Mouse (Mus musculus) MEL (cell line): ENCODE measurements around the gene Birc5.

Experiments
- CHD2 ChIP-seq: IDR thresholded peaks from 2 replicates; pipeline ENCODE4 v1.6.1; 2011; ENCODE audit warnings: low read length, improper control_type of control experiment
- CTCF ChIP-seq, 3 experiments: IDR thresholded peaks in 2 of 3; conservative IDR thresholded peaks in 1 of 3; 2 replicates each; pipeline ENCODE4 v1.5.1; 2011 to 2012; ENCODE audit warnings: low read length in 3 of 3, low read depth in 2 of 3, mild to moderate bottlenecking in 2 of 3, improper control_type of control experiment in 1 of 3, inconsistent platforms in 1 of 3, mixed read lengths in 1 of 3, moderate library complexity in 1 of 3; ENCODE audit not compliant: control insufficient read depth in 1 of 3, insufficient read depth in 1 of 3, poor library complexity in 1 of 3, severe bottlenecking in 1 of 3
- E2F4 ChIP-seq: IDR thresholded peaks from 2 replicates; pipeline ENCODE4 v1.6.1; 2011; ENCODE audit warnings: low read depth, low read length, improper control_type of control experiment, borderline replicate concordance
- EP300 ChIP-seq, 2 experiments: IDR thresholded peaks; 2 replicates each; pipeline ENCODE4 v1.6.1; 2011; ENCODE audit warnings: improper control_type of control experiment in 2 of 2, low read length in 2 of 2, low read depth in 1 of 2, mild to moderate bottlenecking in 1 of 2
- GABPA ChIP-seq: IDR thresholded peaks from 2 replicates; pipeline ENCODE4 v1.6.1; 2012; ENCODE audit warnings: low read depth, mild to moderate bottlenecking, inconsistent platforms, low read length, improper control_type of control experiment, moderate library complexity
- MAX ChIP-seq: IDR thresholded peaks from 2 replicates; pipeline ENCODE4 v1.6.1; 2011; ENCODE audit warnings: low read length, improper control_type of control experiment
- NRF1 ChIP-seq: IDR thresholded peaks from 2 replicates; pipeline ENCODE4 v1.6.1; 2014; ENCODE audit warnings: low read depth, mild to moderate bottlenecking, inconsistent platforms, low read length, improper control_type of control experiment, moderate library complexity; ENCODE audit not compliant: poor library complexity, insufficient read depth, severe bottlenecking
- POLR2A ChIP-seq, 2 experiments: IDR thresholded peaks; 2 replicates each; pipeline ENCODE4 v1.6.1; 2011 to 2012; ENCODE audit warnings: low read length in 2 of 2, mild to moderate bottlenecking in 2 of 2, control low read depth in 1 of 2, improper control_type of control experiment in 1 of 2, low read depth in 1 of 2, moderate library complexity in 1 of 2; ENCODE audit not compliant: control insufficient read depth in 1 of 2, insufficient read depth in 1 of 2, poor library complexity in 1 of 2
- TAL1 ChIP-seq: IDR thresholded peaks from 2 replicates; pipeline ENCODE4 v1.6.1; 2012; ENCODE audit warnings: mild to moderate bottlenecking, inconsistent platforms, low read length, moderate library complexity, mixed read lengths
- USF1 ChIP-seq: IDR thresholded peaks from 2 replicates; pipeline ENCODE4 v1.6.1; 2014; ENCODE audit warnings: low read depth, mild to moderate bottlenecking, inconsistent platforms, low read length, improper control_type of control experiment, moderate library complexity
- USF2 ChIP-seq, 2 experiments: IDR thresholded peaks; 2 replicates each; pipeline ENCODE4 v1.6.1; 2011 to 2012; ENCODE audit warnings: improper control_type of control experiment in 2 of 2, low read length in 2 of 2, borderline replicate concordance in 1 of 2, inconsistent platforms in 1 of 2, low read depth in 1 of 2, mild to moderate bottlenecking in 1 of 2; ENCODE audit not compliant: insufficient read depth in 1 of 2

GRCm38 (mm10) chr11:117870688-117871365, 21.8 kb downstream of the Birc5 start:
- TF ChIP-seq GABPA: no peak
- no peak for TF ChIP-seq EP300 (IDR thresholded peaks at IDR 0.05; ENCODE audit: low read depth in 1 of 2, low read length in 2 of 2)
- no peak for TF ChIP-seq CHD2
- TF ChIP-seq NRF1: no peak
- peak; percentile 96 to 98 (median 97) for TF ChIP-seq CTCF (IDR thresholded peaks at IDR 0.05 in 2 of 3, conservative IDR thresholded peaks at IDR 0.05 in 1 of 3; ENCODE audit: control insufficient read depth in 1 of 3, insufficient read depth in 1 of 3, low read depth in 2 of 3, low read length in 3 of 3, poor library complexity in 1 of 3, severe bottlenecking in 1 of 3)
- no peak for TF ChIP-seq USF2 (IDR thresholded peaks at IDR 0.05; ENCODE audit: borderline replicate concordance in 1 of 2, insufficient read depth in 1 of 2, low read depth in 1 of 2, low read length in 2 of 2)
- no peak for TF ChIP-seq TAL1
- no peak for TF ChIP-seq POLR2A (IDR thresholded peaks at IDR 0.05; ENCODE audit: control insufficient read depth in 1 of 2, insufficient read depth in 1 of 2, low read depth in 1 of 2, low read length in 2 of 2, poor library complexity in 1 of 2)
- no peak for TF ChIP-seq MAX
- TF ChIP-seq E2F4: no peak
- no peak for TF ChIP-seq USF1
